Mouse (Mus musculus): ENCODE results near the gene Scfd2. TPM values are rescaled to one million over a fixed set of nuclear protein-coding genes. Genes with fewer than 3 reads are reported as not detected.

Scfd2 gene
- polyA plus RNA-seq, 1 experiment, result 9.6 TPM

GRCm38 (mm10) chr5:74467753-74468152 lies 63.8 kb downstream of the Scfd2 start:
- WGBS, result 83% methylated on average over 3 of the region's 3 CpGs
- no peak for TF ChIP-seq POLR2A (IDR thresholded peaks at IDR 0.05; ENCODE audit: low read depth, low read length)
- no peak for TF ChIP-seq CTCF (IDR thresholded peaks at IDR 0.05; ENCODE audit: extremely low read depth, insufficient read length, insufficient replicate concordance, low read depth, low read length)
- Histone ChIP-seq H3K27ac (ENCODE audit: insufficient read depth, low read depth, low read length) (no peak overlapping the region), H3K4me3 (ENCODE audit: low read depth, low read length) (no peak overlapping the region), H3K4me1 (ENCODE audit: control insufficient read depth, insufficient read depth, insufficient read length, low read length) (no peaks in the 10 kb centered on the region), H3K36me3 (ENCODE audit: control insufficient read depth, insufficient read depth, low read length) (no peaks in the 10 kb centered on the region), H3K27me3 (ENCODE audit: control insufficient read depth, insufficient read depth, low read length) (no peaks in the 10 kb centered on the region)

GRCm38 (mm10) chr5:74456759-74457158 lies 74.8 kb downstream of the Scfd2 start:
- TF ChIP-seq CTCF (IDR thresholded peaks at IDR 0.05; ENCODE audit: extremely low read depth, insufficient read length, insufficient replicate concordance, low read depth, low read length) (no peak), POLR2A (IDR thresholded peaks at IDR 0.05; ENCODE audit: low read depth, low read length) (no peak)
- H3K4me1 ChIP-seq (ENCODE audit: control insufficient read depth, insufficient read depth, insufficient read length, low read length), result no peaks in the 10 kb centered on the region

GRCm38 (mm10) chr5:74455510-74456269 lies 75.9 kb downstream of the Scfd2 start:
- Histone ChIP-seq H3K27ac (ENCODE audit: insufficient read depth, low read depth, low read length) (no peak overlapping the region), H3K36me3 (ENCODE audit: control insufficient read depth, insufficient read depth, low read length) (no peaks in the 10 kb centered on the region), H3K4me1 (ENCODE audit: control insufficient read depth, insufficient read depth, insufficient read length, low read length) (no peaks in the 10 kb centered on the region), H3K27me3 (ENCODE audit: control insufficient read depth, insufficient read depth, low read length) (no peaks in the 10 kb centered on the region), H3K4me3 (ENCODE audit: low read depth, low read length) (no peak overlapping the region)
- 89% methylated on average over 6 of the region's 6 CpGs for WGBS
- TF ChIP-seq CTCF (IDR thresholded peaks at IDR 0.05; ENCODE audit: extremely low read depth, insufficient read length, insufficient replicate concordance, low read depth, low read length) (peak; percentile 37; the same call in 1 of the 2 replicates), POLR2A (IDR thresholded peaks at IDR 0.05; ENCODE audit: low read depth, low read length) (no peak)

More at GRCm38 (mm10) chr5:74456759-74457158, 74.8 kb downstream of the Scfd2 start:
- no peaks in the 10 kb centered on the region for H3K27me3 ChIP-seq (ENCODE audit: control insufficient read depth, insufficient read depth, low read length)
- WGBS, result 34% methylated on average over 2 of the region's 2 CpGs
- H3K27ac ChIP-seq (ENCODE audit: insufficient read depth, low read depth, low read length), result no peak overlapping the region
- no peak overlapping the region for H3K4me3 ChIP-seq (ENCODE audit: low read depth, low read length)
- H3K36me3 ChIP-seq (ENCODE audit: control insufficient read depth, insufficient read depth, low read length), result no peaks in the 10 kb centered on the region; the same call in 1 of the 2 replicates

GRCm38 (mm10) chr5:74455094-74455493 lies 76.5 kb downstream of the Scfd2 start:
- Histone ChIP-seq H3K27ac (ENCODE audit: insufficient read depth, low read depth, low read length) (no peak overlapping the region), H3K4me1 (ENCODE audit: control insufficient read depth, insufficient read depth, insufficient read length, low read length) (no peaks in the 10 kb centered on the region), H3K4me3 (ENCODE audit: low read depth, low read length) (no peak overlapping the region), H3K27me3 (ENCODE audit: control insufficient read depth, insufficient read depth, low read length) (no peaks in the 10 kb centered on the region), H3K36me3 (ENCODE audit: control insufficient read depth, insufficient read depth, low read length) (no peaks in the 10 kb centered on the region)
- 91% methylated on average over 9 of the region's 9 CpGs for WGBS
- TF ChIP-seq CTCF (IDR thresholded peaks at IDR 0.05; ENCODE audit: extremely low read depth, insufficient read length, insufficient replicate concordance, low read depth, low read length), result no peak
- TF ChIP-seq POLR2A (IDR thresholded peaks at IDR 0.05; ENCODE audit: low read depth, low read length), result no peak

- Histone ChIP-seq H3K4me3 (ENCODE audit: low read depth, low read length) (no peak overlapping the region), H3K4me1 (ENCODE audit: control insufficient read depth, insufficient read depth, insufficient read length, low read length) (no peaks in the 10 kb centered on the region), H3K27me3 (ENCODE audit: control insufficient read depth, insufficient read depth, low read length) (no peaks in the 10 kb centered on the region), H3K27ac (ENCODE audit: insufficient read depth, low read depth, low read length) (no peak overlapping the region), H3K36me3 (ENCODE audit: control insufficient read depth, insufficient read depth, low read length) (no peaks in the 10 kb centered on the region)
- WGBS, result 68% methylated on average over 5 of the region's 5 CpGs
- TF ChIP-seq CTCF (IDR thresholded peaks at IDR 0.05; ENCODE audit: extremely low read depth, insufficient read length, insufficient replicate concordance, low read depth, low read length) (no peak), POLR2A (IDR thresholded peaks at IDR 0.05; ENCODE audit: low read depth, low read length) (no peak)
Observed at GRCm38 (mm10) chr5:74450977-74451376, 80.6 kb downstream of the Scfd2 start.

GRCm38 (mm10) chr5:74447517-74448334 lies 83.8 kb downstream of the Scfd2 start:
- no peaks in the 10 kb centered on the region for H3K4me1 ChIP-seq (ENCODE audit: control insufficient read depth, insufficient read depth, insufficient read length, low read length)
- H3K36me3 ChIP-seq (ENCODE audit: control insufficient read depth, insufficient read depth, low read length), result no peaks in the 10 kb centered on the region
- WGBS, result 91% methylated on average over 10 of the region's 10 CpGs
- no peaks in the 10 kb centered on the region for H3K27me3 ChIP-seq (ENCODE audit: control insufficient read depth, insufficient read depth, low read length)
- H3K4me3 ChIP-seq (ENCODE audit: low read depth, low read length), result no peak overlapping the region
- TF ChIP-seq CTCF (IDR thresholded peaks at IDR 0.05; ENCODE audit: extremely low read depth, insufficient read length, insufficient replicate concordance, low read depth, low read length) (no peak), POLR2A (IDR thresholded peaks at IDR 0.05; ENCODE audit: low read depth, low read length) (no peak)
- no peak overlapping the region for H3K27ac ChIP-seq (ENCODE audit: insufficient read depth, low read depth, low read length)

- H3K4me3 ChIP-seq (ENCODE audit: low read depth, low read length), result no peak overlapping the region
- no peaks in the 10 kb centered on the region for H3K36me3 ChIP-seq (ENCODE audit: control insufficient read depth, insufficient read depth, low read length)
- no peak overlapping the region for H3K27ac ChIP-seq (ENCODE audit: insufficient read depth, low read depth, low read length)
- no peak for TF ChIP-seq CTCF (IDR thresholded peaks at IDR 0.05; ENCODE audit: extremely low read depth, insufficient read length, insufficient replicate concordance, low read depth, low read length)
- TF ChIP-seq POLR2A (IDR thresholded peaks at IDR 0.05; ENCODE audit: low read depth, low read length), result no peak
- no peaks in the 10 kb centered on the region for H3K27me3 ChIP-seq (ENCODE audit: control insufficient read depth, insufficient read depth, low read length)
- H3K4me1 ChIP-seq (ENCODE audit: control insufficient read depth, insufficient read depth, insufficient read length, low read length), result no peaks in the 10 kb centered on the region
- WGBS, result 82% methylated on average over 3 of the region's 3 CpGs
Observed at GRCm38 (mm10) chr5:74445861-74446260, 85.7 kb downstream of the Scfd2 start.

Measured in small intestine, adult 2 months (tissue).